Mouse (Mus musculus) liver, adult 2 months (tissue): ENCODE data around the gene Sufu. TPM values are rescaled to one million over a fixed set of nuclear protein-coding genes. Genes with fewer than 3 reads are reported as not detected.

ENCODE experiments used
- DNase-seq: peaks from one replicate; pipeline ENCODE4 v3.0.0-alpha.2; 2011; ENCODE audit warnings: low read depth, low spot score; ENCODE audit errors: extremely low read depth
- H3K27ac ChIP-seq: fragments of 200-500 bp; replicated peaks from 2 replicates; pipeline ENCODE4 v1.5.1; 2012; ENCODE audit warnings: low read depth, mild to moderate bottlenecking, control low read depth, inconsistent platforms, low read length; ENCODE audit not compliant: insufficient read depth
- H3K27me3 ChIP-seq: fragments of 200-500 bp; 2 replicates; pipeline ENCODE4 v1.6.1; 2012; ENCODE audit warnings: mild to moderate bottlenecking, moderate library complexity, low read length, inconsistent platforms; ENCODE audit not compliant: control insufficient read depth, insufficient read depth
- H3K36me3 ChIP-seq: fragments of 200-500 bp; 2 replicates; pipeline ENCODE4 v1.6.1; 2012; ENCODE audit warnings: low read length, inconsistent platforms; ENCODE audit not compliant: control insufficient read depth, insufficient read depth
- H3K4me1 ChIP-seq: fragments of 200-500 bp; 2 replicates; pipeline ENCODE4 v1.6.1; 2011; ENCODE audit warnings: low read length; ENCODE audit not compliant: control insufficient read depth, insufficient read depth
- H3K4me3 ChIP-seq: fragments of 200-500 bp; 2 replicates; pipeline ENCODE4 v1.5.1; 2011; ENCODE audit warnings: low read depth, mild to moderate bottlenecking, control low read depth, low read length, moderate library complexity; ENCODE audit not compliant: insufficient read depth
- H3K79me2 ChIP-seq: fragments of 200-500 bp; 2 replicates; pipeline ENCODE4 v1.6.1; 2012; ENCODE audit warnings: inconsistent platforms, mild to moderate bottlenecking, low read length, moderate library complexity; ENCODE audit not compliant: control insufficient read depth, insufficient read depth
- H3K9ac ChIP-seq: fragments of 200-500 bp; 2 replicates; pipeline ENCODE4 v1.6.1; 2012; ENCODE audit warnings: low read depth, mild to moderate bottlenecking, control low read depth, inconsistent platforms, low read length
- CTCF ChIP-seq: fragments of 200-500 bp; IDR thresholded peaks from 2 replicates; pipeline ENCODE4 v1.5.1; 2011; ENCODE audit warnings: low read depth, low read length, control low read depth
- POLR2A ChIP-seq: fragments of 200-500 bp; IDR thresholded peaks from 2 replicates; pipeline ENCODE4 v1.6.1; 2011; ENCODE audit warnings: low read length, control low read depth; ENCODE audit not compliant: insufficient read depth; ENCODE audit errors: extremely low read depth
- WGBS: fragments of 180-500 bp; shearing (Covaris S2); methylation state at CpG from one replicate; pipeline ENCODE4 v1.1.7; 2018; 5-methylcytosine and 5-hydroxymethylcytosine counted together
- polyA plus RNA-seq: library from polyadenylated mRNA; depleted of rRNA; stranded (reverse); fragments of >200 nt; gene quantifications from 2 replicates; pipeline ENCODE4 v1.2.3, GENCODE M21; 2012
- total RNA-seq: library from RNA; depleted of rRNA; stranded (reverse); fragments of >200 nt; gene quantifications from 2 replicates; pipeline ENCODE4 v1.2.3, GENCODE M21; 2014

Sufu gene
- total and polyA plus RNA-seq, 2 experiments = 1.1 to 3.2 TPM

DNA sequence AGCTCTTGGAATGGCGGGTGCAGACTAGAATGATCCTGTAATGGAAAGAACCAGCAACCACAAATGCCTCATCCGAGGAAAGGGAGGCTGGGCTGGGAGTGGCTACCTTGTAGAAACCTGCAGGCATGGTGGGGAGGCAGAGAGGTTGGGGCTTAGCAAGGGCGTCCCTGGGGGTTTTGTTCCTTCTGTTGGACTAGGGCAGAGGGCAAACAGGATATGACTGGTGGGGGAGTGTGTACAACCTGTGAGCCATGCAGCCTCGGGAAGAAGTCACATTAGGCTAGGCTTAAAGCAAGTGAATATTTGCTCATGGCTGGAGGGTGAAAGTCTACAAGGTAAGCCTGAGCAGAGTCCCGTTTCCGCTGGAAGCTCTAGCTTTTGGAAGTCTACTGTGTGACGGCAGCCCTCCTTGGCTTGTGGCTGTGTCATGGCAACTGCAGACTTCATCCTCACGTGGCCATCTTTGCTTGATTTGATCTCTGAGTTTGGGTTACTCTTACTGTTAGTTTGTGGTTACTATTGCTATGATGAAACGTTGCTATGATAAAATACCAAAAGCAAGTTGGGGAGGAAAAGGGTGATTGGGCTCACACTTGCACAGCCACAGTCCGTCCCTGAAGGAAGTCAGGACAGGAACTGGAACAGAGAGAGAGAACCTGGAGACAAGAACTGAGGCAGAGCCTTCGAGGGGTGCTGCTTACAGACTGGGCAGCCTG, 33.2 kb upstream of the Sufu start:
- Histone ChIP-seq H3K9ac (no peak overlapping the region), H3K27ac (no peak overlapping the region), H3K4me3 (no peak overlapping the region), H3K79me2 (no peaks in the 10 kb centered on the region), H3K4me1 (no peaks in the 10 kb centered on the region), H3K36me3 (no peaks in the 10 kb centered on the region), H3K27me3 (no peaks in the 10 kb centered on the region)
- no peak for DNase-seq
- TF ChIP-seq POLR2A (no peak), CTCF (no peak)
- WGBS = 59% methylated on average over 11 of the region's 11 CpGs

GRCm38 (mm10) chr19:46367798-46368590, 28.7 kb upstream of the Sufu start:
- Histone ChIP-seq H3K9ac (no peak overlapping the region), H3K27me3 (no peaks in the 10 kb centered on the region), H3K79me2 (no peaks in the 10 kb centered on the region), H3K4me1 (no peaks in the 10 kb centered on the region), H3K27ac (no peak overlapping the region), H3K36me3 (no peaks in the 10 kb centered on the region), H3K4me3 (no peak overlapping the region)
- TF ChIP-seq POLR2A = no peak
- no peak for TF ChIP-seq CTCF
- WGBS = 94% methylated on average over 23 of the region's 23 CpGs
- no peak for DNase-seq

DNA sequence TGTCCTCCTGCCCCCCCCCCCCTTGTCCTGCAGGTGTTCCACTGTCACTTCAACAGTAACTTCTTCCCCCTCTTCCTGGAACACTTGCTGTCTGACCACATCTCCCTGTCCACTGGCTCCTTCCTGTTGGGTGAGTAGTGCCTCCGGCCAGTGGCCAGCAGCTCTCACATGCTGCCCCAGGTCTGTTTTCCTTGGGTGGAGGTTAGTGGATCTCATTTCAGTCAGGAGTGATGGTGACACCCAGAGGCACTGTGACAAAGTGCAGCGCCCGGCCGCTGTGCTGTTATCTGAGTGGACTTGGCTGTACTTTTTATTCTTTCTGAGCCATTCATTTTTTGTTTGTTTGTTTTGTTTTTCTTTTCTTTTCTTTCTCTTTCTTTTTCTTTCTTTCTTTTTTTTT, 27.5 kb upstream of the Sufu start:
- DNase-seq = peak; percentile 61
- Histone ChIP-seq H3K4me3 (no peak overlapping the region), H3K36me3 (no peaks in the 10 kb centered on the region), H3K27me3 (no peaks in the 10 kb centered on the region), H3K79me2 (no peaks in the 10 kb centered on the region), H3K27ac (no peak overlapping the region), H3K4me1 (no peaks in the 10 kb centered on the region), H3K9ac (no peak overlapping the region)
- 4% methylated on average over 4 of the region's 4 CpGs for WGBS
- TF ChIP-seq POLR2A (no peak), CTCF (peak; percentile 82)

DNA sequence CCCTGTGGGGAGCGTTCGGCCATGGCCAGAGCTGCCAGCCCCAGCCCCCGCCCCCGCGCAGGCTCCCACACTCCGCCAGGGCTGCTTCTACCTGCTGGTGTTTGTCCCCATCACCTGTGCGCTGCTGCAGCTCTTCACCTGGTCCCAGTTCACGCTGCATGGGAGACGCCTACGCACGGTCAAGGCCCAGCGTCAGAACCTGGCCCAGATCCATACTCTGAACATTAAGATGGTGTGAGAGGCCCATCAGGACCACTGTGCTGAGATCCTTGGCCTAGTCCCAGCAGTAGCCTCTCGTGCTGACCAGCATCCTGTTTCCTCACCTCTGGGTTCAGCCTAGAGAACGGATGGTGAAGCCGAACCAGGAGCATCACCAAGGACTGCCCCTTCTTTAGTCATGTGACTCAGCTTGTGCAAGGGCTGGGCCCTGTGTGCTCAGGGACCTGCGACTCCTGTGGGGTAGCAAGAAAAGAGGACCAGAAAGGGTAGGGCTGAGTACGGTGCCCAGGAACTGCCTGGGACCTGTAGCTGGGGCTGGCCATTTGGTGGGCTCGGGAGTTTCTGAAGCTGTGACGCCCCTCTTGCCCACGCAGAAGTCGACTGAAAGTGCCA, 22.1 kb upstream of the Sufu start:
- Histone ChIP-seq H3K27ac (no peak overlapping the region), H3K36me3 (peaks cover 12% of the 10 kb centered on the region), H3K9ac (no peak overlapping the region), H3K79me2 (no peaks in the 10 kb centered on the region), H3K4me3 (no peak overlapping the region), H3K4me1 (no peaks in the 10 kb centered on the region), H3K27me3 (no peaks in the 10 kb centered on the region)
- WGBS = 46% methylated on average over 21 of the region's 21 CpGs
- DNase-seq = no peak
- TF ChIP-seq CTCF = no peak
- TF ChIP-seq POLR2A = no peak

GRCm38 (mm10) chr19:46375489-46375888, 21.2 kb upstream of the Sufu start:
- Histone ChIP-seq H3K36me3 (peaks cover 21% of the 10 kb centered on the region), H3K4me1 (no peaks in the 10 kb centered on the region), H3K9ac (no peak overlapping the region), H3K27me3 (no peaks in the 10 kb centered on the region), H3K27ac (no peak overlapping the region), H3K4me3 (no peak overlapping the region), H3K79me2 (no peaks in the 10 kb centered on the region)
- TF ChIP-seq POLR2A = no peak
- WGBS = 32% methylated on average over 5 of the region's 5 CpGs
- DNase-seq = peak; percentile 34

GRCm38 (mm10) chr19:46375891-46376290, 20.8 kb upstream of the Sufu start:
- no peak for DNase-seq
- no peak overlapping the region for H3K27ac ChIP-seq
- H3K27me3 ChIP-seq = no peaks in the 10 kb centered on the region
- H3K4me3 ChIP-seq = no peak overlapping the region
- no peaks in the 10 kb centered on the region for H3K79me2 ChIP-seq
- H3K9ac ChIP-seq = no peak overlapping the region
- TF ChIP-seq CTCF = no peak
- no peak for TF ChIP-seq POLR2A
- H3K36me3 ChIP-seq = peaks cover 23% of the 10 kb centered on the region
- H3K4me1 ChIP-seq = no peaks in the 10 kb centered on the region
- 26% methylated on average over 4 of the region's 4 CpGs for WGBS
